Mouse (Mus musculus) adrenal gland, postnatal 4 days (tissue): ENCODE data around the gene Mkrn1. TPM values are rescaled to one million over a fixed set of nuclear protein-coding genes. Genes with fewer than 3 reads are reported as not detected.
"Not testable (repeated sequence)": the region's sequence is repeated elsewhere in the genome, so short reads cannot be mapped to it uniquely, and the experiment has no call there.

Experiments used
- DNase-seq, 2 experiments: peaks; one replicate each; pipeline ENCODE4 v3.0.0; 2021 to 2022; ENCODE audit warnings: low spot score in 2 of 2, mixed read lengths in 2 of 2
- total RNA-seq, 2 experiments: library from RNA; stranded (reverse); gene quantifications; 2 replicates each; pipeline ENCODE4 v1.2.3; 2021

Mkrn1 gene
- total RNA-seq, 2 experiments from 2014 or later: 98.8 to 106 TPM

GRCm38 (mm10) chr6:39381125-39381880, 39.0 kb downstream of the Mkrn1 start, which contains the start of gene Rab19:
Rab19 (plus strand) TSS chr6:39381175.
- DNase-seq: peak in 1 of 2 experiments; percentile 16

GRCm38 (mm10) chr6:39380276-39380675, 40.0 kb downstream of the Mkrn1 start:
- DNase-seq: no peak

- DNase-seq: no peak
These were observed 40.5 kb downstream of the Mkrn1 start for GRCm38 (mm10) chr6:39379749-39380148.

- no peak for DNase-seq
These were observed 41.0 kb downstream of the Mkrn1 start for GRCm38 (mm10) chr6:39379224-39379623.

- DNase-seq: not testable (repeated sequence)
These were observed 42.0 kb downstream of the Mkrn1 start for GRCm38 (mm10) chr6:39378161-39378835.

GRCm38 (mm10) chr6:39377311-39377827, 42.9 kb downstream of the Mkrn1 start, which contains the start of gene Slc37a3:
Slc37a3 (minus strand) TSS chr6:39377675.
- peak; percentile 67 to 72 for DNase-seq

- no peak for DNase-seq
These were observed 43.5 kb downstream of the Mkrn1 start for GRCm38 (mm10) chr6:39376775-39377174.

- DNase-seq: no peak
These were observed 46.8 kb downstream of the Mkrn1 start for GRCm38 (mm10) chr6:39373301-39373955.

GRCm38 (mm10) chr6:39372727-39373126, 47.5 kb downstream of the Mkrn1 start:
- DNase-seq: no peak

GRCm38 (mm10) chr6:39372042-39372441, 48.2 kb downstream of the Mkrn1 start:
- no peak for DNase-seq

GRCm38 (mm10) chr6:39369631-39370030, 50.6 kb downstream of the Mkrn1 start:
- DNase-seq: no peak

GRCm38 (mm10) chr6:39362684-39363083, 57.6 kb downstream of the Mkrn1 start:
- no peak for DNase-seq

- not testable (repeated sequence) for DNase-seq
These were observed 61.1 kb downstream of the Mkrn1 start for GRCm38 (mm10) chr6:39359207-39359606.

- DNase-seq: no peak
These were observed 71.3 kb downstream of the Mkrn1 start for GRCm38 (mm10) chr6:39348946-39349345.

- no peak for DNase-seq
These were observed 72.1 kb downstream of the Mkrn1 start for GRCm38 (mm10) chr6:39347880-39348814.

Other genes with a start within 250 kb of the Mkrn1 start
- gene Kdm7a, start 213.7 kb downstream of the Mkrn1 start, total RNA-seq: 10 to 100 TPM; 15.3 to 17.6 TPM
- 10 to 100 TPM; 44.4 to 58.7 TPM for gene Slc37a3, start 42.8 kb downstream of the Mkrn1 start, total RNA-seq
- 1 to 10 TPM; 2.4 TPM for gene Rab19, start 39.3 kb downstream of the Mkrn1 start, total RNA-seq
- gene Dennd2a, start 137.4 kb upstream of the Mkrn1 start, total RNA-seq: 10 to 100 TPM; 33.5 TPM
- 10 to 100 TPM; 31.4 to 32.8 TPM for gene Adck2, start 153.4 kb upstream of the Mkrn1 start, total RNA-seq
- 1 to 10 TPM in 1 of 2 experiments, not detected in 1; 2.4 TPM for gene Gm42420, start 165.3 kb upstream of the Mkrn1 start, total RNA-seq
- gene Ndufb2, start 172.1 kb upstream of the Mkrn1 start, total RNA-seq: 100 to 1,000 TPM; 140 to 145 TPM